Mouse (Mus musculus) midbrain, embryonic 14.5 days (tissue): ENCODE measurements around the gene Pgap3. TPM values are rescaled to one million over a fixed set of nuclear protein-coding genes. Genes with fewer than 3 reads are reported as not detected.

ENCODE experiments used
- ATAC-seq: fragments of 200-750 bp; cut with Nextera tagmentation; 2 replicates; pipeline ENCODE4 v1.8.0; 2017; ENCODE audit warnings: moderate number of reproducible peaks, moderate library complexity; ENCODE audit not compliant: low FRiP score, low TSS enrichment
- DNase-seq: peaks from one replicate; pipeline ENCODE4 v3.0.0-alpha.2; 2015
- H3K27ac ChIP-seq: fragments of 300-500 bp; sonication (generic); replicated peaks from 2 replicates; pipeline ENCODE4 v1.5.1; 2014; ENCODE audit warnings: mild to moderate bottlenecking, low read depth, low read length, moderate library complexity
- H3K27me3 ChIP-seq: fragments of 300-500 bp; sonication (generic); 2 replicates; pipeline ENCODE4 v1.6.1; 2014; ENCODE audit warnings: low read length, control low read depth, mixed read lengths; ENCODE audit not compliant: control insufficient read depth, insufficient read depth
- H3K36me3 ChIP-seq: fragments of 300-500 bp; sonication (generic); 2 replicates; pipeline ENCODE4 v1.6.1; 2014; ENCODE audit warnings: low read length, control low read depth; ENCODE audit not compliant: control insufficient read depth, insufficient read depth
- H3K4me1 ChIP-seq: fragments of 300-500 bp; sonication (generic); 2 replicates; pipeline ENCODE4 v1.6.1; 2014; ENCODE audit warnings: mild to moderate bottlenecking, antibody characterized with exemption, low read length, control low read depth; ENCODE audit not compliant: control insufficient read depth, insufficient read depth
- H3K4me2 ChIP-seq: fragments of 300-500 bp; sonication (generic); 2 replicates; pipeline ENCODE4 v1.6.1; 2014; ENCODE audit warnings: mild to moderate bottlenecking, low read length, moderate library complexity
- H3K4me3 ChIP-seq: fragments of 300-500 bp; sonication (generic); replicated peaks from 2 replicates; pipeline ENCODE4 v1.5.1; 2014; ENCODE audit warnings: low read depth, low read length
- H3K9ac ChIP-seq: fragments of 300-500 bp; sonication (generic); replicated peaks from 2 replicates; pipeline ENCODE4 v1.6.1; 2014; ENCODE audit warnings: mild to moderate bottlenecking, low read length, moderate library complexity
- H3K9me3 ChIP-seq: fragments of 300-500 bp; sonication (generic); 2 replicates; pipeline ENCODE4 v1.6.1; 2016; ENCODE audit warnings: low read length, control low read depth, mixed read lengths; ENCODE audit not compliant: control insufficient read depth
- WGBS: fragments of 180-500 bp; shearing (Covaris S2); extraction: QIAGEN DNeasy Blood & Tissue Kit; methylation state at CpG from one replicate; pipeline ENCODE4 v1.1.7; 2014; 5-methylcytosine and 5-hydroxymethylcytosine counted together
- polyA plus RNA-seq: library from polyadenylated mRNA; unstranded; fragments of >200 nt; fragmentation: Nextera tagmentation; extraction: Ambion mirVana; gene quantifications from 2 replicates; pipeline ENCODE4 v1.2.1, GENCODE M21; 2014

Pgap3 gene
- polyA plus RNA-seq, 1 experiment from 2014 or later: 6.4 TPM

DNA sequence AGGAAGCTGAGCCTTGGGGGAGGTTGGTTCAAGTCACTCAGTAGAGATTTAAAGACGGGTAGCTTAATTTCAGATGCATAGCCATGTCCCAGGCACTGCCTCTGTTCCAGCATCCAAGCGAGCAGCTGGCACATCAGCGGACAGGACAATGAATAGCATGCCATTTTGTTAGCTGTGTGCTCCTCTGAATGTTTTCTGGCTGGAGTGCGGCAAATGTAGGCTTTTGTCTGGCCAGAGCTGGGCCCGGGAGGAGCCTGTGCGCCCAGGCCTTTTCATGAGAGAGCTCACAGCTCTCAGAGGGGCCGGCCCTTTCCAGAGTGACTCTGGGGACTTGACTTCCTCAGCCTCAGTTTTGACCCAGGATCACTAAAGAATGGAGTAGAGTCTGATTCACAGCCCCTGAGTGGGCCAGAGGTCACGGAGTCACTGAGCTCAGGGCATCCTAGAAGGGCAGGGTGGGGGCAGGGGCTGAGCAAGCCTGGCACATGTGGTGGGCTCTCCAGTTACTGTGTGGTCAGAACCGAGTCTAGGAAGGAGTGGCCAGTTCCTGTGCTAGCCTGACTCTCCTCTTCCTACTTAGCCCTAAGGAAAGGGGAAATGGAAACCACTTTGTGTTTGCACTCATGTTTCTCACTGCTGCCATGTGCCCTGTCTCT lies 39.3 kb downstream of the Pgap3 start:
- H3K4me1 ChIP-seq: peaks cover 25% of the 10 kb centered on the region
- H3K36me3 ChIP-seq: no peaks in the 10 kb centered on the region
- no peaks in the 10 kb centered on the region for H3K27me3 ChIP-seq
- no peaks in the 10 kb centered on the region for H3K9me3 ChIP-seq
- peak overlapping the region; percentile 70 for H3K27ac ChIP-seq
- peak overlapping the region; percentile 7; the same call in 1 of the 2 replicates for H3K4me2 ChIP-seq
- peak overlapping the region; percentile 42; the same call in 1 of the 2 replicates for H3K9ac ChIP-seq
- peak; percentile 33 for DNase-seq
- WGBS: 27% methylated on average over 9 of the region's 9 CpGs
- no peak for ATAC-seq
- H3K4me3 ChIP-seq: no peak overlapping the region

DNA sequence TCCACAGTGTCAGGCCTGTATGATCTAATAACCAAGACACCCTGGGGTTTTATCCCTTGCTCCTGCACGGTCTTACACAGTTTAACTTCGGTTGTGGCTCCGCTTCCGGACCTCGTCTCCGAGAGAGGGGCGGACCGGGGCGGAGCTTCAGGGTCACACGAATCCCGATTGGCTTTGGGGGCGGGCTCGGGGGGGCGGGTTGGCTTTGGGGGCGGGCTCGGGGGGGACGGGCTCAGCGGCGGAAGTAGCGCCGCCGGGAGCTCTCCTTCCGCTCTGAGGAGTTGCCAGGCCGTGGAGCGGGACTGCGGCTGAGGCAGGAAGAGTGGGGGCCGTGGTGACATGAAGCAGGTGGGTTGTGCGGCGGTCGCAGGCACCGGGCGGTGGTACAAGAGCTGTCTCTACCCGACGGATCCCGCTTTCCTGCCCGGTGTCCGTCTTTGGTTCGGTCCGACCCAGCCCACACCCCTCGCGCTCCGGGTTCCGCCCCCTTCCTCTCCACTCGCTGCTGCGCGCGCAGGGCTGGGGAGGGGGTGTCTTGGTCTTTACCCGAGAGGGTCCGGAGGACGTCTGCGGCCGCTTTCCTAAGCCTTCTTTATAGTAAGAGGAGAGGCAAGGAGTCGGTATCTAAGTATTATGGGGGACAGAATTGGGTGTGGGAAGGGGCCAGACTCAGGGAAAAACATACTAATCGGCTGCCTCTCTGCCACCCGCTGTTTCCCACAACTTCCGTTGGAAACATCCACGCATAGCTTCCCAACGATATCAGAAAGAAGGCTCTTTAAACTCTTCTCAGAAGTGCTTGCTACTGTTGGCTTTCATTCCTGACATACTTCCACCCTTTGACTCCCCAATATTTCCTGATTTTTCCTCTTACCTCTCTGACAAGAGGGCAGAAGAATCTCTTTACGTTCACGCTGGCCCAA lies 41.9 kb downstream of the Pgap3 start, which contains the start of gene Stard3:
Stard3 (plus strand) TSS at position 208 of the 923 bp plus-strand sequence.
- Histone ChIP-seq H3K9ac (peak within 1 kb of the TSS; percentile 68), H3K4me2 (peak within 1 kb of the TSS; percentile 73), H3K9me3 (no peaks in the 10 kb centered on the region), H3K4me3 (peak within 1 kb of the TSS; percentile 64), H3K27ac (peak within 1 kb of the TSS; percentile 87), H3K4me1 (peaks cover 25% of the 10 kb centered on the region), H3K36me3 (no peaks in the 10 kb centered on the region), H3K27me3 (no peaks in the 10 kb centered on the region)
- under 1% methylated on average over 60 of the region's 60 CpGs for WGBS
- ATAC-seq (peak; percentile 87), DNase-seq (peak; percentile 96)

DNA sequence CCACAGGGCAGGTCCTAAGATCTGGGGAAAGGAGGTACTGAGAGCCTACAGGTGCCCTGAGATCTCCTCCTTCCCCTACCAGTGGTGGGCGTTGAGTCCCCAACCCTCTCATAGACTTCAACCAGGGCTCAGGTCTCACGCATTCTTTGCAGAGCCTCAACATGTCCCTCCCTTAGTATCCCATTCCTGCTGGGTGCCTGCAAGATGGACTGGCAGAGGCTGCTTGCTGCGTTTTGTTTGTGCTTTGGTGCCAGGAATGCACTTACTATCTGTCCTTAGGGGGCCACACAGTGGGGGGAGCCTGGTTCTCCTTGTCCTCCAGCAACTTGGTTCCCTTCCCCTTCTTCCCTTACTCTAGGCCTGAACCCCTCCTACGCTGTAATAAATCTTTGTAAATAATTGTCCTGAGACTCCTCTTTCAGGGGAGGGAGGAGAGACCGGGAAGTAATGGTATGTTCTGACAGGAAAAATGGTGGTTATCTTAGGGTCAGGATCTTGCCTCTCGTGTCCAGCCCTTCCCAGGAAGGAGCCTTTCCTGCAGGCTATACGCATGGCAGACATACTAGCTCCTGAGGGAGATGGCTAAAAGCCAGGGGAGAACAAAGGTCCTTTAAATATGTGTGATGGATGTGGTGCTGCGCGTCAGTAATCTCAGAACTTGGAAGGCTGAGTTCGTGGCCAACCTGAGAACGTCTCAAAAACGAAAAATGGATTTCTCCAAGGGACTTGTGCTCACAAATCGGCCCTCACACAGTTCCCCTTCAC lies 42.7 kb downstream of the Pgap3 start:
- Histone ChIP-seq H3K4me1 (peaks cover 25% of the 10 kb centered on the region), H3K27me3 (0 out of 2 replicates have a peak, but pooled peaks cover 2% of the 10 kb centered on the region), H3K36me3 (no peaks in the 10 kb centered on the region), H3K9me3 (no peaks in the 10 kb centered on the region), H3K27ac (peak overlapping the region; percentile 87), H3K9ac (peak overlapping the region; percentile 48; the same call in 1 of the 2 replicates), H3K4me3 (peak overlapping the region; percentile 64), H3K4me2 (peak overlapping the region; percentile 73)
- ATAC-seq: no peak
- 9% methylated on average over 13 of the region's 13 CpGs for WGBS
- no peak for DNase-seq

DNA sequence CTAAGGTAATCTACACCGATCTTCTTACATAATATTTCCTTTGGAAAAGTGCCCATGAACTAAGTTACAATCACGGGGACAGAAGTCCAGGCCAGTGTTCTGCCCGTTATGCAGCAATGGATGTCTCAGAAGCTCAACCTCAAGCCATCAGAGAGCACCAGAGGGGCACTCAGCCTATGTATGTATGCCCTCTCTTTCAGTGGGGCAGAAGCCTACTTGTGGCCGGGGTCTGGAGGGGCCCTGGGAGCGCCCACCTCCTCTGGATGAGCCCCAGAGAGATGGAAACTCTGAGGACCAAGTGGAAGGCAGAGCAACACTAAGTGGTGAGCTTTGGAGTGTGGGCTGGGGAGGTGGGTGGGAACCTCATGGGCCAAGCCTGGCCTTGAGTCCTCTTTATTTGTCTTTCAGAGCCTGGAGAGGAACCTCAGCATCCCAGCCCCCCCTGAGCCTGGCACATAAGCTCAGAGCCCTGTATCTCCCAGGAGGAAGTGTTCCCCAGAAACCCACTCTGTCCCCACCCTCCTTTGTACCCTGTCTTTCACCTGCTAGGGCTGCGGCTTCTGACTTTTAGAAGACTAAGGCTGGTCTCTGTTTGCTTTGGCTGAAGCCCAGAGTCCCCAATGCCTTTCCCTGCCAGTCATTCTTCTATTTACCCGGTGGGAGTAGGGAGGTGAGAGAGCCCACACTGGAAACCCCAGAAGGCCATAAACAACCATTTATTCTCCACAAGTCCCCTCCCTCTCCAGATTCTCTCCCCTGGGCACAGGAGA lies 43.5 kb downstream of the Pgap3 start:
- WGBS: 79% methylated on average over 7 of the region's 7 CpGs

DNA sequence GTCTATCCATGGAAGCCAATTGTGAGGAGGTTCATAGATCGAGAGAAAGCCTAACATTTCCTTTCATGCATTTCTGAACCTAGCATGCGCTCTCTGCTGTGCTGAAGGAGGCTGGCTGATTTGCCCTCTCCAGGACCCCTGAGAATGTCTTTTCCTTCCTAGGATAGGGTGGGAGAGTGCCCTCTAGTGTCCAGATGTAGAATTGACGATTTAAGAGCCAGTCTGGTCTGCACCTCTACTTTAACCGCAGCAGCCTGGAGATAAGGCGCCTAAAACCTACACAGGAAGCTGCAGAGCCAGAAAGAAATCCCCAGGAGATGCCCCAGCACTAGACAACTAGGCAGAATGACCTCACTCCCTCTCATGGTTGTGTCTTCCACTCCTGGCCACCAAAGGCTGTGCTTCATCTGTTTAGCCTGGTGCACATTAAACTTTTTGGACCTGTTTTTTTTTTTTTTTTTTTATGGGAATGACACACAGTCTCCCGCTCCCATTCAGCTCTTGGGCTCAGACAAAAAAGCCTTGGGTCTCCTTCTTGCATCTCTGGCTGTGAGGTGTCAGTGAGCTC lies 44.5 kb downstream of the Pgap3 start:
- 8% methylated on average over 6 of the region's 6 CpGs for WGBS
- Histone ChIP-seq H3K27me3 (peaks cover 18% of the 10 kb centered on the region), H3K27ac (no peak overlapping the region), H3K4me3 (no peak overlapping the region), H3K9ac (no peak overlapping the region), H3K36me3 (no peaks in the 10 kb centered on the region), H3K4me1 (peaks cover 20% of the 10 kb centered on the region), H3K4me2 (no peak overlapping the region), H3K9me3 (no peaks in the 10 kb centered on the region)
- ATAC-seq (no peak), DNase-seq (peak; percentile 90)

More for the DNA sequence above, 43.5 kb downstream of the Pgap3 start:
- Histone ChIP-seq H3K27me3 (0 out of 2 replicates have a peak, but pooled peaks cover 9% of the 10 kb centered on the region), H3K4me3 (no peak overlapping the region), H3K9me3 (no peaks in the 10 kb centered on the region), H3K4me1 (peaks cover 25% of the 10 kb centered on the region), H3K36me3 (no peaks in the 10 kb centered on the region), H3K9ac (no peak overlapping the region), H3K27ac (no peak overlapping the region), H3K4me2 (no peak overlapping the region)
- DNase-seq (no peak), ATAC-seq (no peak)

DNA sequence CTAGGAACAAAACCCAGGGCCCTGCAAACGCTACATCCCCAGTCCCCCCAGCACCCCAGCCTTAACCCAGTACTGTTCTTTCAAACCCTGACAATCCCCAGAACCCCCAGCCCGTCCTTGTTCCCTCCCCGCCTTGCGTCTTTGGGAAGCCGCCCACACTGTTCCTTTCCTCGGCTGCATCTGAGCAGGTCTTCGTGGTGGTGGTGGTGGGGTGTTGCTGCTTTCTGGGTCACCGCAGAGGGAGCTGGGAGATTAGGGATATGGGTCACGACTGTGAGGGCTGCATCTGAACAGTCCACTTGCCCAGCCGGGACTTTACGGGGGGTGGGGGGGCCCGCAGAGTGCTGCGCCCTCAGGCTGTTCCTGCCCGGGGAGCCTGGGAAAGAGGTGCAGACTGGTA lies 45.8 kb downstream of the Pgap3 start:
- WGBS: 63% methylated on average over 14 of the region's 14 CpGs
- H3K9me3 ChIP-seq: no peaks in the 10 kb centered on the region
- H3K4me1 ChIP-seq: peaks cover 9% of the 10 kb centered on the region
- H3K36me3 ChIP-seq: no peaks in the 10 kb centered on the region
- H3K4me2 ChIP-seq: no peak overlapping the region
- DNase-seq (no peak), ATAC-seq (no peak)
- no peak overlapping the region for H3K27ac ChIP-seq
- H3K9ac ChIP-seq: no peak overlapping the region
- H3K4me3 ChIP-seq: no peak overlapping the region
- peaks cover 32% of the 10 kb centered on the region for H3K27me3 ChIP-seq

DNA sequence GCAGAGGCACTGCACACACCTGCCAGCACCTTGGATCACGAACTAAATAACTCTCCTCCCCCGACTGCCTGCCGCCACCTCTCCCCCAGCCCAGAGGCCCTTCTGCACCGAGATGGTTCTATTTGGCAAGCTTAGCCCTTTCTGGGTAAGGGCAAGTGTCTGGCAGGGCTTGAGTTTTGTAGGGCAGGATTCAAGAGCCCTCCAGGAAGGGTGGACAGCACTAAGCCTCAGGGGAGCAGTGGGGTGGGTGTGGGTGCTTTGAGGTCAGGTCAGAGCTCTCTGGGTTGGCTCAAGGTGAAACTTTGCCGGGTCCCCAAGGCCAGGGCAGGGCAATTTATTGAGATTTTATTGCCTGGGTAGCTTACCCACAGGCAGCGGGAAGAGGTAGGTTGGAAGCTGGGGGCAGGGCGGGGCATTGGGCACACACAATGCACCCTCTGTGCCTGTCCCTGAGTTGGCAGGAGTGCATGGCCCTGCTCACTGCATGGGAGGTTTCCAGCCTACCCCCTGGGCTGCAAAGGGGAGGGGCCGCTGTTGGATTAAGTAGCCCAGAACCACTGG lies 46.6 kb downstream of the Pgap3 start:
- Histone ChIP-seq H3K4me2 (no peak overlapping the region), H3K36me3 (no peaks in the 10 kb centered on the region), H3K27me3 (peaks cover 39% of the 10 kb centered on the region), H3K9ac (no peak overlapping the region), H3K27ac (no peak overlapping the region), H3K4me1 (0 out of 2 replicates have a peak, but pooled peaks cover 3% of the 10 kb centered on the region), H3K9me3 (no peaks in the 10 kb centered on the region), H3K4me3 (no peak overlapping the region)
- 38% methylated on average over 8 of the region's 8 CpGs for WGBS
- DNase-seq (no peak), ATAC-seq (no peak)
